Mouse (Mus musculus) liver, embryonic 13.5 days (tissue): ENCODE measurements at regions not wholly inside any gene's neighbourhood (a gene's known extent, or its start where the extent isn't known, plus 50 kb on each side); places are given as distances from the start of the nearest gene placed in this dataset.

Source experiments
- ATAC-seq: fragments of 200-750 bp; cut with Nextera tagmentation; 2 replicates; pipeline ENCODE4 v1.8.0; 2017; ENCODE audit warnings: low read depth, mild to moderate bottlenecking, moderate number of reproducible peaks, moderate library complexity
- DNase-seq: peaks from one replicate; pipeline ENCODE4 v3.0.0; 2022
- H3K27ac ChIP-seq: fragments of 300-500 bp; sonication (generic); 2 replicates; pipeline ENCODE4 v1.5.1; 2015; ENCODE audit warnings: moderate library complexity, mild to moderate bottlenecking, inconsistent platforms
- H3K27me3 ChIP-seq: fragments of 300-500 bp; sonication (generic); 2 replicates; pipeline ENCODE4 v1.6.1; 2015; ENCODE audit warnings: mild to moderate bottlenecking, inconsistent platforms
- H3K36me3 ChIP-seq: fragments of 300-500 bp; sonication (generic); 2 replicates; pipeline ENCODE4 v1.6.1; 2015; ENCODE audit warnings: mild to moderate bottlenecking, inconsistent platforms
- H3K4me1 ChIP-seq: fragments of 300-500 bp; sonication (generic); replicated peaks from 2 replicates; pipeline ENCODE4 v1.6.1; 2015; ENCODE audit warnings: inconsistent platforms
- H3K4me2 ChIP-seq: fragments of 300-500 bp; sonication (generic); 2 replicates; pipeline ENCODE4 v1.6.1; 2015; ENCODE audit warnings: inconsistent platforms, mild to moderate bottlenecking, moderate library complexity
- H3K4me3 ChIP-seq: fragments of 300-500 bp; sonication (generic); replicated peaks from 2 replicates; pipeline ENCODE4 v1.5.1; 2015; ENCODE audit warnings: mild to moderate bottlenecking, inconsistent platforms
- H3K9ac ChIP-seq: fragments of 300-500 bp; sonication (generic); 2 replicates; pipeline ENCODE4 v1.6.1; 2015; ENCODE audit warnings: mild to moderate bottlenecking, inconsistent platforms
- H3K9me3 ChIP-seq: fragments of 300-500 bp; sonication (generic); replicated peaks from 2 replicates; pipeline ENCODE4 v1.6.1; 2016; ENCODE audit warnings: inconsistent platforms
- WGBS: fragments of 180-500 bp; shearing (Covaris S2); methylation state at CpG from one replicate; pipeline ENCODE4 v1.1.7; 2015; ENCODE audit not compliant: insufficient replicate concordance; 5-methylcytosine and 5-hydroxymethylcytosine counted together

DNA sequence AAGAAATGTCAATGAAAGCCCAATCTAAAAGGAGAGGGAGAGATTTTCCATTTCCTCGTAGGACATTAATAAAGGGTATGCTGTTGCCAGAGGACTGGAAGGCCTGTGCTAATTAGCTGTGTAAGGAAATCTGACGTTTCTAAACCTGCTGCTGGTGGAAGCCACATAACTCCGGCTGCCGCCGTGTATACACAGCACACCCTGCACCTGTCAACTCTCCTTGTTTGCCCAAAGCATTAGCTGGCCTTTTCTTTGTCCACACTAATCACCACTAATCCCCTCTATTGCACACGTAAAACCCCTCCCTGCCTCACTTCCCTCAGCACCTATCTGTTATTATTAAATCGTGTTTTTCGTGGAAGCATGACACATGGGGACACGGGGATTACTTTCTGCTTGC is 108.7 kb downstream of the Gm10260 start:
- Histone ChIP-seq H3K9ac (no peak overlapping the region), H3K4me3 (no peak overlapping the region), H3K36me3 (no peaks in the 10 kb centered on the region), H3K4me2 (no peak overlapping the region), H3K27ac (no peak overlapping the region), H3K9me3 (no peaks in the 10 kb centered on the region), H3K27me3 (0 out of 2 replicates have a peak, but pooled peaks cover 3% of the 10 kb centered on the region), H3K4me1 (no peaks in the 10 kb centered on the region)
- no peak for ATAC-seq
- no peak for DNase-seq
- 67% methylated on average over 9 of the region's 9 CpGs for WGBS

GRCm38 (mm10) chr13:97651176-97651575 is 109.3 kb downstream of the Gm10260 start:
- H3K27ac ChIP-seq = no peak overlapping the region
- no peaks in the 10 kb centered on the region for H3K4me1 ChIP-seq
- no peaks in the 10 kb centered on the region for H3K9me3 ChIP-seq
- no peaks in the 10 kb centered on the region for H3K36me3 ChIP-seq
- 65% methylated on average over 5 of the region's 5 CpGs for WGBS
- DNase-seq = no peak
- no peak overlapping the region for H3K9ac ChIP-seq
- H3K27me3 ChIP-seq = 0 out of 2 replicates have a peak, but pooled peaks cover 3% of the 10 kb centered on the region
- no peak overlapping the region for H3K4me2 ChIP-seq
- no peak for ATAC-seq
- H3K4me3 ChIP-seq = no peak overlapping the region

DNA sequence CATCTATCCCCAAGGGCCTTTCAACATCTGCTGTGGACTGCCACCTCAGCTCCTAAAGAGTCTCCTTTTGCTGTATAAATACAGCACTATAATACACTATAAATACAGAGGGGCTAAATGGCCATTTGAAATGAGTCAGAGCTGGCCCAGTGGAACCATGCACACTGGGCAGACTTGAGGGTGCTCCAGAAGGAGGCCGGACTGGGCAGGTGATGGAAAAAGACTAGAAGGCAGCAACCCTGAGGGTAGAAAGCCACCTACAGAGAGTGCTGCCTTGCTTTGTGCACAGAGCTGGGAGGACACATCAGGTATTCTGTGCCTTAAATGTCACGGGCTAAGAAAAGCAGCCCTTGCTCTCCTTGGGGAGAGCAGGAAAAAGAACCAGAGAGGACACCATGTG is 110.2 kb downstream of the Gm10260 start:
- ATAC-seq = no peak
- no peak for DNase-seq
- H3K4me3 ChIP-seq = no peak overlapping the region
- H3K36me3 ChIP-seq = no peaks in the 10 kb centered on the region
- no peak overlapping the region for H3K9ac ChIP-seq
- 0 out of 2 replicates have a peak, but pooled peaks cover 3% of the 10 kb centered on the region for H3K27me3 ChIP-seq
- no peak overlapping the region for H3K4me2 ChIP-seq
- WGBS = 53% methylated on average over 2 of the region's 2 CpGs
- H3K4me1 ChIP-seq = no peaks in the 10 kb centered on the region
- H3K9me3 ChIP-seq = no peaks in the 10 kb centered on the region
- no peak overlapping the region for H3K27ac ChIP-seq

DNA sequence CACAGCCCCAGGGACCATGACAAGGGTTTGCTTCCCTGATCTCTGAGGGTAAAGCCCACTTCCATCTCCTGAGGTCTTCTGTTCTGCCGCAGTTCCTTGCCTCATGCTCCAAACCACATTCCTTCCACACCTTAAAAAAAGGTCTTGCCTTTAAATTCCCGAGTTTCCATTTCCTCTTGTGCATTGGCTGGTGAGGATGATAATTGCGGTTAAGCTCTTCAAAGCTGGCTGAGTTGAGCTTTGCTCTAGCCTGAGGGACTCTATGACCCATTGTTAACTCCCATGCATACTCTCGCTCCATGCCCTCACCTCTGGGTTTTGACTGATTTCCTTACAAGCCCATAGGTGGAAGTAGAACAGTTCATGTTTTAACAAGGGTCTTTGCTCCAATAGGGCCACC is 112.9 kb downstream of the Gm10260 start:
- Histone ChIP-seq H3K4me2 (no peak overlapping the region), H3K27me3 (0 out of 2 replicates have a peak, but pooled peaks cover 3% of the 10 kb centered on the region), H3K27ac (no peak overlapping the region), H3K36me3 (no peaks in the 10 kb centered on the region), H3K4me3 (no peak overlapping the region), H3K9me3 (no peaks in the 10 kb centered on the region), H3K9ac (no peak overlapping the region), H3K4me1 (no peaks in the 10 kb centered on the region)
- ATAC-seq (no peak), DNase-seq (no peak)
- 47% methylated on average over 4 of the region's 4 CpGs for WGBS

- no peak overlapping the region for H3K4me3 ChIP-seq
- H3K36me3 ChIP-seq = no peaks in the 10 kb centered on the region
- 0 out of 2 replicates have a peak, but pooled peaks cover 3% of the 10 kb centered on the region for H3K27me3 ChIP-seq
- H3K9ac ChIP-seq = no peak overlapping the region
- no peak for ATAC-seq
- H3K4me1 ChIP-seq = no peaks in the 10 kb centered on the region
- H3K9me3 ChIP-seq = no peaks in the 10 kb centered on the region
- 51% methylated on average over 7 of the region's 7 CpGs for WGBS
- no peak for DNase-seq
- no peak overlapping the region for H3K4me2 ChIP-seq
- no peak overlapping the region for H3K27ac ChIP-seq
These were observed 114.4 kb downstream of the Gm10260 start for GRCm38 (mm10) chr13:97646021-97646385.

DNA sequence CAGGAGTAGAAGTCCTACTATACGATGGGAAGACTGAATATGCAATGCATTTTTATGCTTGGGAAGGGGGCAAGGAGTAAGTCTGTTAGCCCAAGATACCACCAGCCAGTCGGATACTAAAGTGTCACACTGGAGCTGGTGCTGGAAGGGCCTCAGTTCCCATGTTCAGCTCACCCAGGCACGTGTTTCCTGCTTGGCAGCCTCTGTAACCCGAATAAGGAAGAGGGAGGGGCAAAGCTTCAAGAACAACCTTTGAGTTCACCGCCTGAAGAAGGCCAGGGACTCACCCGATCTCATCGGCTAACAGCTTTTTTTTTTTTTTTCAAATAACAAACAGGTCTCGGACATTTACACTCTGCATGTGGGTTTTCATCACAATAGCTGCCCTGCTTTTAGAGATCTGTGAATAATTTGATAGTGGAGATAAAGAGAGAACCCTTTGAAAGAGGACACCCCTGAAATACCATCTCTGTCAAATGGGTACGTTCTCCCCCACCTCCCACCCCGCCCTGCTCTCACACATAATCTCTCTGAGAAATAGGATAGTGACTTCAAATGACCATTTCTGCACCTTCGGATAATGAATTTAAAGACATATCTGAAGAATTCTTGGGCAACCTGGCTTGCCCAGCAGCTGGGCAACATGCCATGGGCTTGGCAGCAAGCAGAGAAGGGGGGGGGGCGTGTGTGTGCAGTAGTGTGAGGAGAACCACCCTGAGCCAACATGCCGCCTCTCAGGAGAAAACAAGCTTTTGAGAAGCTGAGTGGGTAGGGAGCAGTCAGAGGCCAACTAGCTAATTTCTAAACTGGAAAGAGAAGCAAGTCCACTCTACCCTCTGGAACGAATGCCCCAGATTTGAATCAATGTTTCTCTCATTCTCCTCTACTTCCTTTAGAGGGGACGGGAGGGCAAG is 115.1 kb downstream of the Gm10260 start:
- Histone ChIP-seq H3K27me3 (0 out of 2 replicates have a peak, but pooled peaks cover 3% of the 10 kb centered on the region), H3K4me2 (no peak overlapping the region), H3K27ac (no peak overlapping the region), H3K9ac (no peak overlapping the region), H3K4me1 (no peaks in the 10 kb centered on the region), H3K9me3 (no peaks in the 10 kb centered on the region), H3K36me3 (no peaks in the 10 kb centered on the region), H3K4me3 (no peak overlapping the region)
- DNase-seq = no peak
- WGBS = 46% methylated on average over 15 of the region's 15 CpGs
- ATAC-seq = no peak

DNA sequence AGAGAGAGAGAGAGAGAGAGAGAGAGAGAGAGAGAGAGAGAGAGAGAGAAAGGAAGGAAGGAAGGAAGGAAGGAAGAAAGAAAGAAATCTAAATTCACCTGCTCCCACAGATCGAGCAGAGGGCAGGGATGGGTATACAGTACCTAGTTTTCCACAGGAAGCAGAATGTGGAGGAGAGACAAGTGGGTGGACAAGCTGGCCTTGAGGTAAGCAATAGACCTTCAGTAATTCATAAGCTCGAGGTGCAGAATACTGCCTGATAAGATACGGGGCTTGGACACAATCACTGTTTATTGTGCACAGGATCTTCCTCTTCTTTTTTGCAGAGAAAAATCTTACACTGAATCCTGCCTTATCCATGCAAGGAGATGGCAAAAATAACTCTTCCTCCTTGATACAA is 120.2 kb downstream of the Gm10260 start:
- Histone ChIP-seq H3K36me3 (no peaks in the 10 kb centered on the region), H3K9me3 (no peaks in the 10 kb centered on the region), H3K27me3 (no peaks in the 10 kb centered on the region), H3K4me1 (no peaks in the 10 kb centered on the region), H3K4me2 (no peak overlapping the region), H3K27ac (no peak overlapping the region), H3K9ac (no peak overlapping the region), H3K4me3 (no peak overlapping the region)
- ATAC-seq = no peak
- 44% methylated on average over 3 of the region's 3 CpGs for WGBS
- DNase-seq = no peak

DNA sequence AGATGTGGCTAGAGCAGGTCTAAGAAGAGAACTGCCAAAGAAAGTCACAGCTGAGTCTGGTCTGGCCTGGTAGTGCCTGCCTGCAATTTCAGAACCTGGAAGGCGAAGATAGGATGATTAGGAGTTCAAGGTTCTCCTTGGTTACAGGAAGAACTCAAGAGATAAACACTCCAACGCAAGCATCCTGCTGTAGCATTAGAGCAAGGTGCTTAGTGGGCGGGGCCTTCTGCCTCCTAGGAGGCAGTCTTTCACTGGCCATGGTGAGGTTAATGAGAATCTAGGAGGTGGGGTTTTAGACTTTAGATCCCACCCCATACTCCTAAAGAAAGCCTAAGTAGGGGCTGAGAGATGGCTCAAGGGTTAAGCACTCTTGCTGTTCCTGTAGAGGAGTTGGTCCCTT is 120.8 kb downstream of the Gm10260 start:
- H3K4me2 ChIP-seq = no peak overlapping the region
- DNase-seq (no peak), ATAC-seq (no peak)
- no peaks in the 10 kb centered on the region for H3K9me3 ChIP-seq
- WGBS = 37% methylated on average over 3 of the region's 3 CpGs
- H3K9ac ChIP-seq = no peak overlapping the region
- H3K4me1 ChIP-seq = no peaks in the 10 kb centered on the region
- H3K27me3 ChIP-seq = no peaks in the 10 kb centered on the region
- H3K27ac ChIP-seq = no peak overlapping the region
- H3K36me3 ChIP-seq = no peaks in the 10 kb centered on the region
- no peak overlapping the region for H3K4me3 ChIP-seq

DNA sequence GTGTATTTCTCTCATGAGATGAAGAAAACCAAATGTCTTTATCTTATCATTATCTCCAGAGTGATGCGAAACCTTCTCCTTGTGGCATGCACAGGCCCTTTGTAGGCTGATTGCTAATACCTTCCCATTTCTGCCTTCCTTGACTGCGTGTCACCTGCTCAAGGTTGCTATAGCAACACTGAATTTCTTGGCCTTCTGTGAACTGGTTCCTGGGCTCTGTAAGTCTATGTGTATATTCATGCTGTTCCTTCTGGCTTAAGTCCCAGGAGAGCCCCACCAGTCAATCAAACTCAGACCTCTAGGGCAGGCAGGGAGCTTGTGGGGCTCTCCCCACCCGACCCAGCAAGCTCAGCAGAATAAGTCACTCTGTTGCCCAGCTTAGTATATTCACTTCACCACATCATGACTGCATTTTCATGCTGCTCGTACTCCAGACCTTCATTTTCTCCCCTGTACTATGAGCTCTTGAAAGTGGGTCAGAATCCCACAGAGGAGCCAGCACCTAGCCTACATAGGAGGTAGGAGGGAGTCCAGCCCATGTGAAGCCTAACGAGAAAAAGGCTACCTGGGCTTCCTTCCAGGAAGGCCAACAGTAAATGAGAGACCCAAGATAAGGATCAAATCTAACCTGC is 121.9 kb downstream of the Gm10260 start:
- Histone ChIP-seq H3K4me3 (no peak overlapping the region), H3K27me3 (no peaks in the 10 kb centered on the region), H3K36me3 (no peaks in the 10 kb centered on the region), H3K9ac (no peak overlapping the region), H3K4me1 (no peaks in the 10 kb centered on the region), H3K27ac (no peak overlapping the region), H3K9me3 (no peaks in the 10 kb centered on the region), H3K4me2 (no peak overlapping the region)
- ATAC-seq (no peak), DNase-seq (no peak)
- 62% methylated on average over 5 of the region's 5 CpGs for WGBS

DNA sequence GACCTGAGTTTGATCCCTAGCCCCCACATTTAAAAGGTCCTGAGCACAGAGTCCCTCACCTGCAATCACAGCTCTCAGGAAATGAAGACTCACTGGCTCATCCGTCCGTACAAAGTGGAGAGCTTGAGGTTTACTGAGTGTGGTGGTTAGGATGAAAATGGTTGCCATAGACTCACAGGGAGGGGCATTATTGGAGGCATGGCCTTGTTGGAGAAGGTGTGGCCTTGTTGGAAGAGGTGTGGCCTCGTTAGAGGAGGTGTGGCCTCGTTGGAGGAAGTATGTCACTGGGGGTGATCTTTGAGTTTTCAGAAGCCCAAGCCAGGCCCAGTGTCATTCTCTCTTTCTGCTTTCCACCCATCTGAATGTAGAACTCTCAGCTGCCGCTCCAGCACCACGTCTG is 122.9 kb downstream of the Gm10260 start:
- WGBS = 73% methylated on average over 6 of the region's 6 CpGs
- Histone ChIP-seq H3K4me1 (no peaks in the 10 kb centered on the region), H3K27ac (no peak overlapping the region), H3K4me3 (no peak overlapping the region), H3K9me3 (no peaks in the 10 kb centered on the region), H3K9ac (no peak overlapping the region), H3K4me2 (no peak overlapping the region), H3K36me3 (no peaks in the 10 kb centered on the region), H3K27me3 (no peaks in the 10 kb centered on the region)
- DNase-seq (no peak), ATAC-seq (no peak)

DNA sequence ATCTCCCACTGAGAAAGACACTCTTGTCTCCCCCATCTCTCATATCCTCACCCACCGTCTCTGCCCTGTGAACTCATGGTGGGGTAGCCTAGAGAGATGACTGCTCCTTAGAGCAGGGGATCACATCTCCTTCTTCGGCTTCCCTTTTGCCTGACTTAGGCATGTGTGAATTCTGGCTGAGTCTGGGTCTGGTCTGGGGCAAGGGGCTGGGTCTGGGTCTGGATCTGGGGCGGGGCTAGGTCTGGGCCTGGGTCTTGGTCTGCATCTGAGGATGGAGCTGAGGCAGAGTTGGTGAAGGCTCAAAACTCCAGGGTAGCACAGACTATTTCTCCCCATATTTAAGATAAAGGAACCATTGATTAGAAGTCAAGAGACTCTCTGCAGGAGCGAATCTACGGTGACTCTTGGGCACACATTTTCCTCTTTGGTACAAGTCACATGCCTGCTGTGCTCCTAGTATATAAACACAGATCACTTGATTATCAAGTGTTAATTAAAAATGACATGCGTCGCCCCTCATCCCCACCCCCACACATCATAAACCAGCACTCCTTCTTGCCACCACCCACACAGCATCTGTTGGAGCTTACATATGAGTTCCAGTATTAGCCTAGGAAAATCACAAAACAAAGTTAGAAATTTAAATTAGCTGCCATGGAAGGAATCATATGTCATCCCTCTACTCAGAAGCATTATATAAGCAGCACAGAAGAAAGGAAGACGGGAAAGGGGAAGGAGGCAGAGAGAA is 126.2 kb downstream of the Gm10260 start:
- ATAC-seq (no peak), DNase-seq (no peak)
- Histone ChIP-seq H3K4me2 (no peak overlapping the region), H3K36me3 (no peaks in the 10 kb centered on the region), H3K9ac (no peak overlapping the region), H3K27me3 (no peaks in the 10 kb centered on the region), H3K9me3 (no peaks in the 10 kb centered on the region), H3K4me3 (no peak overlapping the region), H3K27ac (no peak overlapping the region), H3K4me1 (no peaks in the 10 kb centered on the region)
- 59% methylated on average over 8 of the region's 8 CpGs for WGBS
